Mouse (Mus musculus) lung, postnatal 4 days (tissue): ENCODE results near the gene Cd248.
A peak's percentile ranks its signal among the peaks of the same experiment; 100 is the strongest.

Experiments
- DNase-seq, 2 experiments: peaks; one replicate each; pipeline ENCODE4 v3.0.0; 2021

Cd248 gene

DNA sequence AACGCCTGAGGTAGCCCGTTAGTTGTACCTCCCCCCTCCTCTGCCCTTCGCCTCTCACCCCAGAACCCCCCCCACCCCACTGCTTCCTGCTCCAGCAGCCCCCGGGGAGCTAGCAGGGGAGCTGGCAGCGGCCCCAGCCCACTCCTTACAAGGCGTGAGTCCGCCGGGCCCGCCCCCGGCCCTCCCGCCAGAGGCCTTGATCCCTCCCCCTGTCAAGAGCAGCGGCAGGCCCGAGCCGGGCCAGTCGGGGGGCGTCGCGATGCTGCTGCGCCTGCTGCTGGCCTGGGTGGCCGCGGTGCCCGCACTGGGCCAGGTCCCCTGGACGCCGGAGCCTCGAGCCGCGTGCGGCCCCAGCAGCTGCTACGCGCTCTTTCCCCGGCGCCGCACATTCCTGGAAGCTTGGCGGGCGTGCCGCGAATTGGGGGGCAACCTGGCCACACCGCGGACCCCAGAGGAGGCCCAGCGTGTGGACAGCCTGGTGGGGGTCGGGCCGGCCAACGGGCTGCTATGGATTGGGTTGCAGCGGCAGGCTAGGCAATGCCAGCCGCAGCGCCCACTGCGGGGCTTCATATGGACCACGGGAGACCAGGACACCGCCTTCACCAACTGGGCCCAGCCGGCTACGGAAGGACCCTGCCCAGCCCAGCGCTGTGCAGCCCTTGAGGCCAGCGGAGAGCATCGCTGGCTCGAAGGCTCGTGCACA is at the start of gene Cd248:
TSS of gene Cd248 (plus strand) at position 212 of the 703 bp plus-strand sequence.
- peak; percentile 75 to 91 for DNase-seq

DNA sequence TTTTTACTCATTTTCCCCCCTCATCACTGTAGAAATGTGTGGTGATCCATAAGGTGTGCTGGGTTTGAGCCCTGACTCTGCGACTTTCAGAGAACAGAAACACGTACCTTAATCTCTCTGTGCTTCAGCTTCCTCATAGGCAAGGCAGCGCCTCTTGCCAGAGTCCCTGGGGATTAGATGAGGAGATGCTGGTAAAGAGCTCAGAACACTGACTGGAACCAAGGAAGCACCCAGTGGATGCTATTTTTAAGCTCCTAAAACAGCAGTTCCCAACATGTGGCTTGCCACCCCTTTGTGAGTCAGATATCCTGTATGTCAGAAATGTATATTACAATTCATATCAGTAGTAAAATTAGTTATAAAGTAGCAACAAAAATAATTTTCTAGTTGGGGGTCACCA is 49.7 kb upstream of the Cd248 start:
- DNase-seq: no peak

DNA sequence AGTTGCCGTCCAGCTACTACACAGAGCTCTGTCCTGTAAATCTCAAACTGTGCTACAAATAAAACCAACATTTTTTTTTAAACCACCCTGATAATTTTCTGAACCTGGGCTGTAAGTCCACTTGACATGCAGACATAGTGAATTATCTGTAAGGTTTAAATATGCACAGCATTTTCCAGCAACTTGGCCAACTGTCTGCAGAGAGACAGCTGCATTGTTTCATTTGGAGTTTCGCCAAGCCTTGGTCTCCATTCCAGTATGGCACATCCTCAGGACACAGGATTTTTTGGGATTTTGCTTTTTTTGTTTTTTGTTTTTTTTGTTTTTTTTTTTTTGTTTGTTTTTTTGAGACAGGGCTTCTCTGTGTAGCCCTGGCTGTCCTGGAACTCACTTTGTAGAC is 46.5 kb upstream of the Cd248 start:
- no peak for DNase-seq

DNA sequence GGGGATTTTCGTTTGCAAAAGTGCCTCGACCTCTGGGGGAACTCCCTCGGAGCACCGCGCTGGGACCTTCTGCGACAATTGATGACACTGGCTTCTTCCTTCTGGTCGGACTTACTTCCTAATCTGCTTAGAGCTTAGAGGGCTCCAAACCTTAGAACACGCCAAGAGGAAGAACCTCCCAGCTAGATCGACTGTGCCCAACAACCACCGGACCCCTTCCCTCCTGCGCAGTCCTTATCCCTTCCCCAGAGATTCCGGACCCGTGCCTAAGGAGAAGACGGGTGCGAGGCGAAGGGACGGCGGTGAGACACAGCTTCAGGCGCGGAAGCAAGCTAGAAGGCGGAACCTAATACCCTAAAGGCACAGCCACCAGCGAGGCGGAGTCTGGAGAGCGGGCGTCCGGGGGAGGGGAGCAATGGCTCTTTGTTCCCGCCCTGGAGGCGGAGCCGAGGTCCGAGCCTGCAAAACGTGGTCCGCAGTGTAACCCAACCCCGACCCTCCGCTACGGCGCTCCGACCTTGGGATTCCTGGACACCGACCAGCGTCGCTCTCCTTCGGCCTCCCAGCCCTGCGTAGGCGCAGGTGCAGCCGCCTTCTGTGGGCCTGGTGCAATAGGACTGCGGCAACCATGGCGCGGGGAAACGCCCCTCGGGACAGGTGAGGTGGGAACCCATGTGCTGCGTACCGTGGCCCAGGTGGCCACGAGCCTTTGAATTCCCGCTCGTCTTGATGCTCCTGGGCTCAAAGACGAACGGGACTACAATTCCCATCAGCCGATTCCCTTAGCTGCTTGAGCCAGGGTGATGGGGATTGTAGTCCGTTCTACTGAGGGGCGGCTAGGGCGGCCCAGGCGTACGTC is 44.0 kb upstream of the Cd248 start, which contains the start of gene Slc29a2:
TSS of gene Slc29a2 (plus strand) at position 240 of the 859 bp plus-strand sequence.
- peak; percentile 93 to 94 for DNase-seq

DNA sequence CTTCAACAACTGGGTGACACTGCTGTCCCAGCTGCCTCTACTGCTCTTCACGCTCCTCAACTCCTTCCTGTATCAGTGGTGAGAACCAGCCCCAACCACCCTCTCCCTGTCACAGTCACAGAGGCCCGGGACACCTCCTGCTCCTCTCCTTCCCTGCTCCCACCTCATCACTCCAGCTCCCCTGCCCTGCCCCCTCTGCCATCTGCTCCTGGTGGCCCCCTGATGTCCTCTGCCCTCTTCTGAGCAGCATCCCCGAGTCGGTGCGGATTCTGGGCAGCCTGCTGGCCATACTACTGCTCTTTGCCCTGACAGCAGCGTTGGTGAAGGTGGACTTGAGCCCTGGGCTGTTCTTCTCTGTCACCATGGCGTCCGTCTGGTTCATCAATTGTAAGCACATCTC is 41.8 kb upstream of the Cd248 start:
- no peak for DNase-seq

DNA sequence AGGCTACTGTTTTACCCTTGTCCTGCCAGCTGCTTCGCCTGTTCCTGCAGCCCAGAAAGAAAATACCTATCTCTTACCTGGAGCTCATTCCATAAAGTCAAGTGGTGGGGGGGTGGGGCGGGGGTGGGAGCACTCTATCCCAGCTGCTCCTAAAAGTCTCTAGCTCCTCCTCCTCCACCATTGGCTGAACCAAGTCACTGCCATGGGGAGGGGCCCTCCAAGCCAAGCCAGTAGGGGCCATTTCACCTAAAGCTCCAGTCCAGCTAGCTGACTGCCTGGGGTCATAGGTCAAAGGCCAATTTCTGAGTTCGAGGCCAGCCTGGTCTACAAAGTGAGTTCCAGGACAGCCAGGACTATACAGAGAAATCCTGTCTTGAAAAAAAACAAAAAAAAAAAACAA is 35.2 kb upstream of the Cd248 start:
- no peak for DNase-seq

DNA sequence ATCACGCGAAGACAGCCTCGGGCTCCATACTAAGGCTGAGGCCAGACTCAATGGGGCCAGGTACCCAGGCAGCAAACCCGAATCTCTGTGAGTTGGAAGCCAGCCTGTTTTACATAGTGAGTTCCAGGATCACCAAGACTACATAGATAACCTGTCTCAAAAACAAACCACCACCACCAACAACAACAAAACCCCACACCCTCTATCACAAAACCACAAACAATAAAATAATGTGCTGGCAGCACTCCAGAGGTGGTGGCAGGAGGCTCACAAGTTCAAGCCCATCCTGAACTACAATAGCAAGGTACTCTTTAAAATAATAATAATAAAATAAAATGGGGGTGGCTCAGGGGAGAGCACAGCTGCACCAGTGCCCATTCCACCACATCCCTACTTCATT is 31.3 kb upstream of the Cd248 start:
- DNase-seq: no peak

DNA sequence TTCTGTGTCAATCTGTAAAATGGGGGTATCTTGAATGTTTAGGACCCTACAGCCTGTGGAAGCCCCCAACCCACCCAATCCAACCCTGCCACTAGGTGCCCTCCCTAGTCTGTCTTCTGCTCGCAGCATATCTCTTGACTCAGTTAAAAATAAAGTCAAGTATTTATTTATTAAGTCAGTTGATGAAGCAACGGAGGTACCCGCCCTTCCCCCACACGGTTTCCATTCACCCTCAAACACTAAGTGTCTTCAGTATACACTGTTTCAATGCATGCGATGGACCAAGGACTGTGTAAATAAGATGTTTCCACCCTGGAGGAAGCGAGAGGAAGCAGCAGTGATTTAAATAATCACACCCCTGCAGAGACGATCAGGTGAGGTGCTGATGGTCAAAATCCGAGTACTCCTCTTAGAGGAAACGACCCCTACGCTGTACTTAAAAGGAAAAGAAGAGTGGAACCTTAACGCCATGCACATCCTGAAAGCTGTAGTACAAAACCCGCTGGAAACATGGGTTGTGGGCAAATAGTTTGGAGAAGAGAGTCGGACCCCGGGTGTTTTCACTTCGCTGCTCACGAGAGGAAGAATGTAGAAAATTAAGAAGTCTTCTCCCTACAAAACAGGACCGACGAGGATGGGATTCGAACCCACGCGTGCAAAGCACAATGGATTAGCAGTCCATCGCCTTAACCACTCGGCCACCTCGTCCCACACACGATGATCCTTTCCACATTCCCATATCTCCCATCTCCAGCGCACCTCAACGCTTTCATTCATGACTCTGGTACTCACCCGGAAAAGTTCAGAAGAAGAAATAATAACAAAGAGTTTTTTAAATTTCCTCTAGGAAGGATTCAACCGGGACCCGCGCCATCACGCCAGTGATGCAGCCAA is 30.0 kb upstream of the Cd248 start:
- DNase-seq: peak; percentile 78 to 83

DNA sequence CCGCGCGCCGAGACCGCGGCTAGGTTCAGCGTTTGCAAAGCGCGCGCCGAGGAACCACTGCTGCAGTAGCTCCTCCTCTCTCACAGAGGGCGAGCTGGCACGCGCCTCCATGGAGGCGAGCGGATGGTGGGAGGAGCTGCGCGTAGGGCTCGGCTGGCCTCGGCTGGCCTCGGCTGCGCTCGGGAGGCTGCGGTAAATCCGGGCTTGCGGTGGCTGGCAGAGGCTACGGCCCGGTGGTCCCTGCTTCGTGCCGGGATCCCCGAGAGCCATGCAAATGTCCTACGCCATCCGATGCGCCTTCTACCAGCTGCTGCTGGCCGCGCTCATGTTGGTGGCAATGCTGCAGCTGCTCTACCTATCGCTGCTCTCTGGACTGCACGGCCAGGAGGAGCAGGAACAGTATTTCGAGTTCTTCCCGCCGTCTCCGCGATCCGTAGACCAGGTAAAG is 29.1 kb upstream of the Cd248 start, which contains the start of the genes B4gat1 and AC124502.3:
TSS of gene B4gat1 (plus strand) at position 118 of the 448 bp plus-strand sequence.
TSS of gene AC124502.3 (plus strand) at position 183 of the 448 bp plus-strand sequence.
- DNase-seq: peak; percentile 91 to 93

DNA sequence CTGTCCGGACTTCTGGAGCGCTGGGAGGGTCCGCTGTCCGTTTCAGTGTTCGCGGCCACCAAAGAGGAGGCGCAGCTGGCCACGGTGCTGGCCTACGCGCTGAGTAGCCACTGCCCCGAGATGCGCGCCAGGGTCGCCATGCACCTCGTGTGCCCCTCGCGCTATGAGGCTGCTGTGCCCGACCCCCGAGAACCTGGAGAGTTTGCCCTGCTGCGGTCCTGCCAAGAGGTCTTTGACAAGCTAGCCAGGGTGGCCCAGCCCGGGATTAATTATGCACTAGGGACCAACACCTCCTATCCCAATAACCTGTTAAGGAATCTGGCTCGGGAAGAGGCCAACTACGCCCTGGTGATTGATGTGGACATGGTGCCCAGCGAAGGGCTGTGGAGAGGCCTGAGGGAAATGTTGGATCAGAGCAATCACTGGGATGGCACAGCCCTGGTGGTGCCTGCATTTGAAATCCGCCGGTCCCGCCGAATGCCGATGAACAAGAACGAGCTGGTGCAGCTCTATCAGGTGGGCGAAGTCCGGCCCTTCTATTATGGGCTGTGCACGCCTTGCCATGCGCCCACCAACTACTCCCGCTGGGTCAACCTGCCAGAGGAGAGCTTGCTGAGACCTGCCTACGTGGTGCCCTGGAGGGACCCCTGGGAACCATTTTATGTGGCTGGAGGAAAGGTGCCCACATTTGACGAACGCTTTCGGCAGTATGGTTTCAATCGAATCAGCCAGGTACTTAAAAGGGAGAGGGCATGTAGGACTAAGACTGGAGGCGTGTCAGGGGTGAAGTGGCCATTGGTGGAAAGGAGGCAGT is 28.4 kb upstream of the Cd248 start:
- DNase-seq: no peak

DNA sequence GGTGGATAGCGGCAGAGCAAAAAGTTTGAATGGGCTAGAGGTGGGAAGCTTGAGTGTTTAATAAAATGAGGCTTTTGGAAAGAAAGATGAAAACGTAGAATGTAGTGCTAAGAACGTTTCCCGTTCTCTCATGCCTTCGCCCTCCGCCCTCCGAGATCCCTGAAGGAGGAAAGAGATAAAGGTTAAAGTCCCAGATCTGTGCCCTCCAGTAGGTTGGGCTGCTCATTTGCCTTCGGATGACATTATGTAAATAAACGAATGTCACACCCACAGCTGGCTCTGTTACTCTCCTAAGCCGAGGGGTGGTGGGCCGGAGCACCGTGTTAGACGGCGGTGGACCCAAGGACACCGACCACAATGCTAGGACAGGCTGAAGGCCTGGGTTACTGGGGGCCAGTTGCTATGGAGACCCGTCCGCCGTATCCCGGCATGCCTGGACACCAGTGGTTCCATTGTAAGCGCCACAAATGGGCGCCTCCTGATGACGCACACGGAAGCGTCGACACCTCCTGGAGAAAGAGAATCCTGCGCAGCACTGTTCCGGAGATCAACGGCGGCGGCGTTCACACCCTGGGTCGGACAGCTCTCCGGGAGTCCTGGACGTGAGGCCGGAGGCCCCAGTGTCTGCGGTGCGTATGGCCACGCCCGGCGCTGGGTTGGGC is 26.9 kb upstream of the Cd248 start, which contains the start of gene Brms1:
TSS of gene Brms1 (plus strand) at position 493 of the 662 bp plus-strand sequence.
- DNase-seq: peak; percentile 92 to 94

DNA sequence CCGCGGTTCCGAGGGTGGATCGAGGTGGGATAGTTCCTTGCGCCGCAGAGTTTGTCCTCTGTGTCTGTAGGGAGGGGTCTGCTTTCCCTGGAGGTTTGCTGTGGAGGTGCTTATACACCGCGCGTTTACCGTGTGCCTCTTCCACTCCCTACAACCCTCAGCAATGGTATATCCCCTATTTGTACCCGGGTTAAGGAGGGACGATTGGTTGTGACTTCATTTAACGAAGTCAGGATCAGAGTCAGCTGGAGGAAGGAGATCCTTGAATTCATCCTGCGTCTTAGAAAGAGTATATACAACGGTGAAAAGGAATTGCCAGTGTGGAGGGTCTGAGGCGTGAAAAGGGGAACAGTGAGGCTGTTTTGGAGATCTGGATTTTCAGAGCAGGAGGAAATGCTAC is 26.3 kb upstream of the Cd248 start:
- DNase-seq: no peak

DNA sequence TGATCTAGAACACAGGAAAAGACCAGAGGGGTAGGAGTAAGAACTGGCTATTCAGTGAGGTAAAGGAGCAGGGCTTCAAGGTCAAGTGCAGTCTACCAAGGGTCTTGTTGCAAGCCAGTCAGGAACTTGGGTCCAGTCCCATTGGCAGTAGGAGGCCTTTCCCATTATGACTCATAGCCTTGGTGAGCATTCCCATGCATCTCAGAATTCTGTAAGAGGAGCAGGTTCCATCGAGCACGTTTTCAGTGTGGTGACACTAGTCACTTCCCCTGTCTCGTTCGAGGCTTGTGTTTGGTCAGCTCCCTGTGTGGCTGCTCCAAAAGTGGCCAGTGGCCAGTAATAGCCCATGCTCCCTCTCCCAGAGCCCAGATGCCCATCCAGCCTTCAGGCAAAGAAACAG is 22.3 kb upstream of the Cd248 start:
- no peak for DNase-seq

DNA sequence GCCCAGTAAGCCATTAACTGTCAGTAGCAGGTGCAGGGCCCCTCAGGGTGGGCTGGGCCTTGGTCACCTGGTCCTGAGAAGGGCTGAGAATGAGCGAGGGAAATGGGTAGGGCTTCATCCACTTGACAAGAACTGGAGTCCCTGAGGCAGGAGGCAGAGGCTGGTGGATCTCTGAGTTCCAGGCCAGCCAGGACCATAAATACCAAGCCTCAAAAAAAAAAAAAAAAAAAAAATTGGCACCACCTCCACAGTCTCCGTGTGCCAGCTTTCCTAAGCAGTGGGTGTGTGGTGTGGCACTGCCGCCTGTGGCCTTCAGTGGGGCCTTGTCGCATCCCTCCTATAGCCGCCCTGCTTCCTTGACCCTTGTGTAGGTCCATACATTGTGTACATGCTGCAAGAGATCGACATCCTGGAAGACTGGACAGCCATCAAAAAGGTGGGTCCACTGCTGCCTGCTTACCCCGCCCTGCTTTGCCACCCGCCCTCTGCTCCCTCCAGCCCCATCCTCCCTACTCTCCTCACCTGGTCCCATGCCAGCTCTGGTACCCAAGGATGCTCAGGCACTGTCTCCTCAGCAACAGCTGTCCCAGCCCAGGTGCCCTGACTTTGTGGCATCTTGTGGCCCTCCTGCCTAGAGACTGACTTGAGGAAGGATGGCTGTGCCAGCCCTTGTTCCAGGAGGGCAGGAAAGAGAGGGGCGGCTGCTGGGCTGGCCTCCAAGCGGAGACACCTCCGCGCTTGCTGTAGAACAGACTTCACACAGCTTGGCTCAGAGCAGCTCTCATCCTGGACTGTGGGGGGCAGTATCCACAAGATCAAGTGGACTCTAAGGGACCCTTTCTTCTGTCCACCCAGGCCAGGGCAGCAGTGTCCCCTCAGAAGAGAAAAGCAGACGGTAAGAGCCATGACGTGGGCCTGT is 19.5 kb upstream of the Cd248 start:
- peak in 1 of 2 experiments; percentile 22 for DNase-seq

DNA sequence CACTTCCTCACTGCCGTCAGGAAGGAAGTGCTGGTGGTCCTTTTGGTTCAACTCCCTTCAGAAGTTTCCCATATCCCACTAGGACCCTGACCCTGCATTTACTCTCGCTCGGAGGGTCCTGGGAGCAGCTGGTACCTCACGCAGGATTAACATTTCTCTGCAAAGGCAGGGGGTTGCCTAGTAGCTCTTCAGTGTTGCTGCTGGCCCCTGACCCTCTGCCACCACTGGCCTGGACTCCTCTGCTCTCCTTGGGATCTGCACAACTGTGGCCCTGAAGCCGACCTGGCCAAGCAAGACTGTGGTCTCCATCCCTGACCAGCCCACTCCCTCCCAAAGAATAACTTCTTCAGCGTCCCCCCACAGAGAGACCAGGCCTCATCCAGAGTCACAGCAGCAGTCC is 18.6 kb upstream of the Cd248 start:
- DNase-seq: no peak

DNA sequence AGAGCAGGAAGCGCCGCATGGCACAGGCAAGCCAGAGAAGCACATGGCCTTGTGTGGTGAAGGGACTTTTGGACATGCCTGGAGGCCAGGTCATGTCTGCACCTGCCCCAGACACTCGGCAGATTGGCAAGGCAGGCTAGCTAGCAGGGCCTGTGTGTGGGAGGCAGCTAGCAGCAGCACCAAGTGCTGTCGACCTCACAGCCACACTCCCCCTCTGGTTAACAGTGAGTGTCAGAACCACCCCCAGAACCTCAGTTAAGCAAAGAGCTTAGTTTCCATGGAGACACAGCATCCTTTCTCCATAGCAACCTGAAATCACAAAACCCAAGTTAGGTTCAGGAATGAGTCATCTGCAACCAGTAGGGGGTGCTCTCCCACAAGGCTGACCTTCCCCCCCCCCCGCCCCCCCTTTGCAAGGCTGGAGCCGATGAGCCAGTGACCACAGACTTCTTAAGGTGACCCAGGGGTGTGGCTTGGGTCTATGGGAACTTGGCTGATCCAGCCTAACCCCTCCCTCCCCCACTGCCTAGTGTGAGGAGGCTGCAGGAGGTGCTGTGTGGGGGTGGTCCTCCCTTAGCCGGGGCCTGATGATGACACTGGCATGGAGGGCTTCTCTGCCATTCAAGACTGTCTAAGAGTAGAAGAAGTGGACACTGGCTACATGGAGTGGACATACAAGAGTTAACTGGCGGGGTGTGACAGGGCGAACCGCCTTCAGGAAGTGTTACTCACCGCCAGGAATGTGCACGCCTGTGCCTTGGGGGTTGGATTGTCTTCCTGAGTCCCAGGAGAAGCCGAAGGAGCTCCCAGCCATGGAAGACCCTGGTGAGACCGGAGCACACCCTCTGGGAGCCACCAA is 17.6 kb upstream of the Cd248 start, which contains the start of gene Rin1:
TSS of gene Rin1 (plus strand) at position 435 of the 859 bp plus-strand sequence.
- DNase-seq: peak; percentile 68 to 78

DNA sequence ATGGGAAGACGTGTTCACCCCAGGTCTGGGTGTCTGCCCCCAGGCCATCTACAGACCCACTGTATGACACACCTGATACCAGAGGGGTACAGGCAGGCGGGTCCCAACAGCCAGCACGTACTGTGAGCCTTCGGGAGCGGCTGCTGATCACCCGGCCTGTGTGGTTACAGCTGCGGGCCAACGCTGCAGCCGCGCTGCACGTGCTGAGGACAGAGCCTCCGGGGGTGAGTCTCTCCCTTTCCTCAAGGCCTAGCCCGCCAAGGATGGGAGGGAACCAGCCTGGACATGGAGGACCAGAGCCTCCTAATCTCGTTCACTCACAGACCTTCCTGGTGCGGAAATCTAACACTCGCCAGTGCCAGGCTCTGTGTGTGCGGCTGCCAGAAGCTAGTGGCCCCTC is 16.8 kb upstream of the Cd248 start:
- DNase-seq: peak in 1 of 2 experiments; percentile 40

DNA sequence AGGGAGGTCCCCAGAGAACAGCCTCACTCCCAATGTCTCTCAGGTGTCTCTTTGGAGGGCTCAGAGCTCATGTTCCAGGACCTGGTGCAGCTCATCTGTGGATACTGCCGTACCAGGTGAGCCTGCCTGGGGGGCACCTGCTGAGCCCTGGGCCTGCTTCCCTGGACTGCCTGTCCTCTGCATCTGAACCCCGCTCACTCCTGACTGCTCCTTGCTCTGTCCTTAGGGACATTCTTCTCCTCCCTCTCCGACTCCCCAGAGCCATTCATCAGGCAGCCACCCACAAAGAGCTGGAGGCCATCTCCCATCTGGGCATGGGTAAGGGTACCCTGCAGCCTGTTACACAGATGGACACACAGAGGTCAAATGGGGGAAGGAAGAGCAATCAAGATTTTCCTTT is 16.4 kb upstream of the Cd248 start:
- peak in 1 of 2 experiments; percentile 25 for DNase-seq
